Mouse (Mus musculus): ENCODE measurements around the gene Henmt1.

Henmt1 gene

GRCm38 (mm10) chr3:108940996-108941395 lies 1.3 kb downstream of the Henmt1 start:
- DNase-seq = no peak

- DNase-seq = no peak
Measured at GRCm38 (mm10) chr3:108957976-108958375, 18.3 kb downstream of the Henmt1 start.

GRCm38 (mm10) chr3:108959680-108960295 lies 20.1 kb downstream of the Henmt1 start:
- no peak for DNase-seq

- DNase-seq = peak; percentile 32
Measured at GRCm38 (mm10) chr3:108961226-108961625, 21.6 kb downstream of the Henmt1 start.

GRCm38 (mm10) chr3:108961655-108962054 lies 22.0 kb downstream of the Henmt1 start:
- no peak for DNase-seq

- no peak for DNase-seq
Measured at GRCm38 (mm10) chr3:108963278-108963677, 23.6 kb downstream of the Henmt1 start.

GRCm38 (mm10) chr3:108963776-108964175 lies 24.1 kb downstream of the Henmt1 start:
- DNase-seq = no peak

- no peak for DNase-seq
Measured at GRCm38 (mm10) chr3:108964361-108965044, 24.8 kb downstream of the Henmt1 start.

GRCm38 (mm10) chr3:108966051-108966450 lies 26.4 kb downstream of the Henmt1 start:
- DNase-seq = no peak

- DNase-seq = no peak
Measured at GRCm38 (mm10) chr3:108973980-108974660, 34.4 kb downstream of the Henmt1 start.

GRCm38 (mm10) chr3:108974920-108975485 lies 35.3 kb downstream of the Henmt1 start:
- peak; percentile 40 for DNase-seq

GRCm38 (mm10) chr3:108977340-108978030 lies 37.8 kb downstream of the Henmt1 start:
- DNase-seq = no peak

- no peak for DNase-seq
Measured at GRCm38 (mm10) chr3:108981946-108982345, 42.3 kb downstream of the Henmt1 start.

- no peak for DNase-seq
Measured at GRCm38 (mm10) chr3:108983989-108984388, 44.3 kb downstream of the Henmt1 start.

- DNase-seq = no peak
Measured at GRCm38 (mm10) chr3:108986534-108986933, 46.9 kb downstream of the Henmt1 start.

- DNase-seq = no peak
Measured at GRCm38 (mm10) chr3:108987009-108987659, 47.5 kb downstream of the Henmt1 start.

GRCm38 (mm10) chr3:108989971-108990548 lies 50.4 kb downstream of the Henmt1 start:
- no peak for DNase-seq

GRCm38 (mm10) chr3:108994477-108994876 lies 54.8 kb downstream of the Henmt1 start:
- no peak for DNase-seq

GRCm38 (mm10) chr3:108995379-108995778 lies 55.7 kb downstream of the Henmt1 start:
- no peak for DNase-seq

GRCm38 (mm10) chr3:108997284-108997683 lies 57.6 kb downstream of the Henmt1 start:
- DNase-seq = no peak

GRCm38 (mm10) chr3:108997762-108998161 lies 58.1 kb downstream of the Henmt1 start:
- no peak for DNase-seq

- DNase-seq = no peak
Measured at GRCm38 (mm10) chr3:108999173-108999572, 59.5 kb downstream of the Henmt1 start.

All from cerebellum, adult 9-11 months (tissue).